Mouse (Mus musculus): ENCODE data around the gene Ctse. TPM values are rescaled to one million over a fixed set of nuclear protein-coding genes. Genes with fewer than 3 reads are reported as not detected.
"Not testable (repeated sequence)": the region's sequence is repeated elsewhere in the genome, so short reads cannot be mapped to it uniquely, and the experiment has no call there.

Gene Ctse
- total and polyA plus RNA-seq, 3 experiments: 1.4 to 11.6 (median 1.7) TPM

- Histone ChIP-seq H3K27ac (ENCODE audit: insufficient read depth, low read depth) (no peak overlapping the region), H3K9me3 (replicated peaks; ENCODE audit: low read length) (peaks cover 3% of the 10 kb centered on the region), H3K9ac (ENCODE audit: insufficient read depth, low read depth) (no peak overlapping the region), H3K79me2 (replicated peaks; ENCODE audit: control insufficient read depth, extremely low read depth, insufficient read depth, poor library complexity, severe bottlenecking) (no peaks in the 10 kb centered on the region), H3K27me3 (replicated peaks) (no peaks in the 10 kb centered on the region), H3K36me3 (replicated peaks in 1 of 2; ENCODE audit: control insufficient read depth in 1 of 2, insufficient read depth in 1 of 2, low read length in 1 of 2) (no peaks in the 10 kb centered on the region), H3K4me3 (replicated peaks in 1 of 3; ENCODE audit: low read depth in 2 of 3, low read length in 2 of 3, poor library complexity in 1 of 3) (no peak overlapping the region), H3K4me1 (ENCODE audit: control insufficient read depth in 1 of 2, insufficient read depth in 2 of 2) (peaks cover 4 to 13% of the 10 kb centered on the region in 2 experiments; a peak in 3 of 4 replicates), H3K4me2 (ENCODE audit: insufficient read depth, low read depth, poor library complexity, severe bottlenecking) (no peak overlapping the region)
- TF ChIP-seq GABPA (IDR thresholded peaks at IDR 0.05; ENCODE audit: insufficient replicate concordance, low read depth, low read length) (no peak), UBTF (IDR thresholded peaks at IDR 0.05; ENCODE audit: low read depth, low read length) (no peak), USF2 (conservative IDR thresholded peaks at IDR 0.05; ENCODE audit: low read depth, low read length) (no peak), ZC3H11A (IDR thresholded peaks at IDR 0.05; ENCODE audit: low read depth, low read length) (no peak), CHD2 (IDR thresholded peaks at IDR 0.05; ENCODE audit: low read length) (no peak), NELFE (IDR thresholded peaks at IDR 0.05; ENCODE audit: low read depth, low read length) (no peak), NRF1 (IDR thresholded peaks at IDR 0.05; ENCODE audit: low read depth, low read length) (no peak), HCFC1 (IDR thresholded peaks at IDR 0.05; ENCODE audit: low read depth, low read length) (no peak)
- dilution Hi-C loops (cut with MboI; ENCODE audit: extremely low pct_ligation_motif_present, extremely low pct_unique_long_range_greater_than_20kb, low sequenced_read_pairs) (loop anchor here (25.0 kb wide), 1 partner anchor 238 kb away; the partner anchor contains the start of gene Rab29), in situ Hi-C loops (cut with MboI; ENCODE audit: low pct_ligation_motif_present, low pct_unique_long_range_greater_than_20kb, low sequenced_read_pairs) (no loop called here)
- DNase-seq (ENCODE audit: extremely low read depth): no peak
Measured at GRCm38 (mm10) chr1:131624175-131624835, 13.8 kb upstream of the Ctse start.

- no peak overlapping the region for H3K4me2 ChIP-seq (ENCODE audit: insufficient read depth, low read depth, poor library complexity, severe bottlenecking)
- H3K9ac ChIP-seq (ENCODE audit: insufficient read depth, low read depth): no peak overlapping the region
- no peak for DNase-seq (ENCODE audit: extremely low read depth)
- H3K36me3 ChIP-seq (replicated peaks in 1 of 2; ENCODE audit: control insufficient read depth in 1 of 2, insufficient read depth in 1 of 2, low read length in 1 of 2): no peaks in the 10 kb centered on the region
- in situ Hi-C loops (cut with MboI; ENCODE audit: low pct_ligation_motif_present, low pct_unique_long_range_greater_than_20kb, low sequenced_read_pairs): no loop called here
- H3K9me3 ChIP-seq (replicated peaks; ENCODE audit: low read length): no peaks in the 10 kb centered on the region
- dilution Hi-C loops (cut with MboI; ENCODE audit: extremely low pct_ligation_motif_present, extremely low pct_unique_long_range_greater_than_20kb, low sequenced_read_pairs): no loop called here
- H3K79me2 ChIP-seq (replicated peaks; ENCODE audit: control insufficient read depth, extremely low read depth, insufficient read depth, poor library complexity, severe bottlenecking): no peaks in the 10 kb centered on the region
- TF ChIP-seq NRF1 (IDR thresholded peaks at IDR 0.05; ENCODE audit: low read depth, low read length) (no peak), ETS1 (conservative IDR thresholded peaks at IDR 0.05; ENCODE audit: low read depth, low read length) (no peak), TCF12 (IDR thresholded peaks at IDR 0.05; ENCODE audit: low read depth, low read length) (no peak), TBP (conservative IDR thresholded peaks at IDR 0.05; ENCODE audit: low read depth, low read length) (no peak), USF2 (conservative IDR thresholded peaks at IDR 0.05; ENCODE audit: low read depth, low read length) (no peak), USF1 (IDR thresholded peaks at IDR 0.05; ENCODE audit: low read depth, low read length) (no peak), JUN (IDR thresholded peaks at IDR 0.05; ENCODE audit: insufficient read depth, low read depth, low read length) (no peak), SMC3 (IDR thresholded peaks at IDR 0.05; ENCODE audit: low read depth, low read length) (no peak), ZMIZ1 (IDR thresholded peaks at IDR 0.05; ENCODE audit: low read depth, low read length) (no peak)
- H3K27me3 ChIP-seq (replicated peaks): no peaks in the 10 kb centered on the region
- peaks cover 4 to 13% of the 10 kb centered on the region in 2 experiments; a peak in 3 of 4 replicates for H3K4me1 ChIP-seq (ENCODE audit: control insufficient read depth in 1 of 2, insufficient read depth in 2 of 2)
- H3K4me3 ChIP-seq (replicated peaks in 1 of 3; ENCODE audit: low read depth in 2 of 3, low read length in 2 of 3, poor library complexity in 1 of 3): no peak overlapping the region
- no peak overlapping the region for H3K27ac ChIP-seq (ENCODE audit: insufficient read depth, low read depth)
Measured at GRCm38 (mm10) chr1:131626200-131626599, 11.9 kb upstream of the Ctse start.

- H3K9ac ChIP-seq (ENCODE audit: insufficient read depth, low read depth); H3K27me3 ChIP-seq (replicated peaks); H3K4me3 ChIP-seq (replicated peaks in 1 of 3; ENCODE audit: low read depth in 2 of 3, low read length in 2 of 3, poor library complexity in 1 of 3); H3K4me1 ChIP-seq (ENCODE audit: control insufficient read depth in 1 of 2, insufficient read depth in 2 of 2); H3K79me2 ChIP-seq (replicated peaks; ENCODE audit: control insufficient read depth, extremely low read depth, insufficient read depth, poor library complexity, severe bottlenecking); in situ Hi-C loops (cut with MboI; ENCODE audit: low pct_ligation_motif_present, low pct_unique_long_range_greater_than_20kb, low sequenced_read_pairs); DNase-seq (ENCODE audit: extremely low read depth); H3K4me2 ChIP-seq (ENCODE audit: insufficient read depth, low read depth, poor library complexity, severe bottlenecking); H3K9me3 ChIP-seq (replicated peaks; ENCODE audit: low read length); dilution Hi-C loops (cut with MboI; ENCODE audit: extremely low pct_ligation_motif_present, extremely low pct_unique_long_range_greater_than_20kb, low sequenced_read_pairs); H3K27ac ChIP-seq (ENCODE audit: insufficient read depth, low read depth): not testable (repeated sequence)
- peaks cover 0 to 11% of the 10 kb centered on the region in 2 experiments for H3K36me3 ChIP-seq (replicated peaks in 1 of 2; ENCODE audit: control insufficient read depth in 1 of 2, insufficient read depth in 1 of 2, low read length in 1 of 2)
Measured at GRCm38 (mm10) chr1:131632216-131632615, 5.9 kb upstream of the Ctse start.

All from CH12.LX (cell line).